Mouse (Mus musculus) hindbrain, embryonic 15.5 days (tissue): ENCODE results near the gene Usp43. TPM values are rescaled to one million over a fixed set of nuclear protein-coding genes. Genes with fewer than 3 reads are reported as not detected.

ENCODE experiments used
- ATAC-seq: fragments of 200-750 bp; cut with Nextera tagmentation; 2 replicates; pipeline ENCODE4 v1.8.0; 2017; ENCODE audit warnings: low read depth, moderate number of reproducible peaks, moderate TSS enrichment; ENCODE audit not compliant: low FRiP score
- H3K27ac ChIP-seq: fragments of 300-500 bp; sonication (generic); replicated peaks from 2 replicates; pipeline ENCODE4 v1.5.1; 2015; ENCODE audit warnings: mild to moderate bottlenecking, inconsistent platforms
- H3K27me3 ChIP-seq: fragments of 300-500 bp; sonication (generic); 2 replicates; pipeline ENCODE4 v1.6.1; 2015; ENCODE audit warnings: control low read depth, inconsistent platforms
- H3K36me3 ChIP-seq: fragments of 300-500 bp; sonication (generic); 2 replicates; pipeline ENCODE4 v1.6.1; 2015; ENCODE audit warnings: control low read depth, inconsistent platforms
- H3K4me1 ChIP-seq: fragments of 300-500 bp; sonication (generic); replicated peaks from 2 replicates; pipeline ENCODE4 v1.6.1; 2015; ENCODE audit warnings: control low read depth, inconsistent platforms
- H3K4me2 ChIP-seq: fragments of 300-500 bp; sonication (generic); 2 replicates; pipeline ENCODE4 v1.6.1; 2015; ENCODE audit warnings: moderate library complexity, mild to moderate bottlenecking, inconsistent platforms
- H3K4me3 ChIP-seq: fragments of 300-500 bp; sonication (generic); 2 replicates; pipeline ENCODE4 v1.5.1; 2015; ENCODE audit warnings: mild to moderate bottlenecking, inconsistent platforms
- H3K9ac ChIP-seq: fragments of 300-500 bp; sonication (generic); 2 replicates; pipeline ENCODE4 v1.6.1; 2015; ENCODE audit warnings: inconsistent platforms
- H3K9me3 ChIP-seq: fragments of 300-500 bp; sonication (generic); 2 replicates; pipeline ENCODE4 v1.6.1; 2016; ENCODE audit warnings: control low read depth, inconsistent platforms
- WGBS: fragments of 180-500 bp; shearing (Covaris S2); methylation state at CpG from one replicate; pipeline ENCODE4 v1.1.7; 2015; 5-methylcytosine and 5-hydroxymethylcytosine counted together
- polyA plus RNA-seq: library from polyadenylated mRNA; unstranded; fragments of >200 nt; fragmentation: Nextera tagmentation; extraction: Ambion mirVana; gene quantifications from 2 replicates; pipeline ENCODE4 v1.2.1, GENCODE M21; 2015

Usp43 gene
- polyA plus RNA-seq, 1 experiment from 2014 or later: 0.97 TPM

DNA sequence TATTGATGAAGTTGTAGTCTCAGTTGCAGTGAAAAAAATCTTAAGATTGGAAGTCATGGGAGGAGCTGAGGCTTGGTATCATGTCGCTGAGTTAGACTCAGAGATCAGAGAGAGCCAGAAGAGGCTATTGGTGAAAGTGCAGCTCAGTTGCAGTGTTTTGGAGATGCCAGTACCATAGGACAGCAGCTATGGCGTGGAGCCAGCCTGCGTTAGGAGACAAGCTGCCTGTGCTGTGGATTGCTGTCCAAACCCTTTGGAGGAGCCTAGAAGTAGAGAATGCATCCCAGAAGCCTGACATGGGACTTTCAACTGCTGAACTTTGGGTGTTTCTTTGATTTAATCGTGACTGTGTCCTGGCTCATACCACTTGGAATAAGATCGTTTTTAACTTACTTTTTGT, 90.1 kb downstream of the Usp43 start:
- Histone ChIP-seq H3K36me3 (no peaks in the 10 kb centered on the region), H3K9me3 (no peaks in the 10 kb centered on the region), H3K4me3 (no peak overlapping the region), H3K4me2 (no peak overlapping the region), H3K27me3 (no peaks in the 10 kb centered on the region), H3K4me1 (no peaks in the 10 kb centered on the region), H3K9ac (no peak overlapping the region), H3K27ac (no peak overlapping the region)
- 82% methylated on average over 5 of the region's 5 CpGs for WGBS
- ATAC-seq: no peak

DNA sequence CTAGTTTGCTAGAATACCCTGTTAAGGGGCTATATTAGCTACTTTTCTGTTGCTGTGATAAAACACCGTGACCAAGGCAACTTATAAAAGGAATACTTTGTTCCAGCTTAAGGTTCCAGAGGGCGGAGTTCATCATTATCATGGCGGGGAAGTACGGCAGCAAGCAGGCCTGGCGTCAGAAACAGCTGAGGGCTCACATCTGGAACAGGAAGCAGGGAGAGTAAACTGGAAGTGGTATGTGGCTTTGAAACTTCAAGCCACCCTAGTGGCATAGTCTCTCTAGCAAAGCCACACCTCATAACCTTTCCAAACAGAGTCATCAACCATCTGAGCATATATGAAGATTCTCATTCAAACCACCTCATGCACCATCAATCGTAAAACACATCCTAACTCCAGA, 92.4 kb downstream of the Usp43 start:
- ATAC-seq: no peak
- 75% methylated on average over 6 of the region's 6 CpGs for WGBS
- no peak overlapping the region for H3K4me3 ChIP-seq

DNA sequence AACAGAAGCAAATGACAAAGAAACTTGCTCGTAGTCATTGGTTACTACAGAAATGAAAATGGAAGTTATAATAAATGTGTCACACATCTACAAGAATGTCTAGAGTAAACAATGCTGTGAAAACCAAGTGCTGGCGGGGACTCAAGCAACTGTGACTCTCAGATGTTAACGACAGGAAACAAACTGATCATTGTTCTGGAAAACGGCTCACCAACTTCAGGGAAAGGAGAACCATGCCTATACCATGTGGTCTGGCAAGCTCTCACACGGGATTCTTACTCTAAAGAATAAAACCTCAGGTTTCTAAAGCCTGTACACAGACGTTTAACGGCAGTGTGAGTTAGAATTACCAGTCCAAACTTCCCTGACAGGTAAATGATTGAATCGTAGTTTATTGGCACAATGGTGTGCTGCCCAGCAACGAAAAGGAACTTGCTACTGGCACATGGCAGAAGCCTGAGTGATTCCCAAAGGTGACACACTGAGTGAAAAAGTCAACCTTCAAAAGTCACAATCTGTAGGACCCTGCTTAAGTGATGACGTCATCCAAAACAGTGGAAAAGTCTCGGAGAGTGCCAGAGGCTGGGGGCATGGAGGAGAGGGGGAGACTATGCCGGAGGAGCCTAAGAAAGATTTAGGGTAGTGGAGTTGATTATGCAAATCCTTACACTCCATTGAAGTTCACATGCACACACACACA, 93.4 kb downstream of the Usp43 start:
- H3K4me3 ChIP-seq: no peak overlapping the region
- no peaks in the 10 kb centered on the region for H3K36me3 ChIP-seq
- H3K27ac ChIP-seq: no peak overlapping the region
- H3K27me3 ChIP-seq: no peaks in the 10 kb centered on the region
- WGBS: 50% methylated on average over 12 of the region's 12 CpGs
- H3K4me2 ChIP-seq: no peak overlapping the region
- no peaks in the 10 kb centered on the region for H3K4me1 ChIP-seq
- H3K9ac ChIP-seq: no peak overlapping the region
- no peak for ATAC-seq
- H3K9me3 ChIP-seq: no peaks in the 10 kb centered on the region

More for the DNA sequence above, 92.4 kb downstream of the Usp43 start:
- Histone ChIP-seq H3K27me3 (no peaks in the 10 kb centered on the region), H3K9me3 (no peaks in the 10 kb centered on the region), H3K4me1 (no peaks in the 10 kb centered on the region), H3K27ac (no peak overlapping the region), H3K9ac (no peak overlapping the region), H3K4me2 (no peak overlapping the region), H3K36me3 (no peaks in the 10 kb centered on the region)

DNA sequence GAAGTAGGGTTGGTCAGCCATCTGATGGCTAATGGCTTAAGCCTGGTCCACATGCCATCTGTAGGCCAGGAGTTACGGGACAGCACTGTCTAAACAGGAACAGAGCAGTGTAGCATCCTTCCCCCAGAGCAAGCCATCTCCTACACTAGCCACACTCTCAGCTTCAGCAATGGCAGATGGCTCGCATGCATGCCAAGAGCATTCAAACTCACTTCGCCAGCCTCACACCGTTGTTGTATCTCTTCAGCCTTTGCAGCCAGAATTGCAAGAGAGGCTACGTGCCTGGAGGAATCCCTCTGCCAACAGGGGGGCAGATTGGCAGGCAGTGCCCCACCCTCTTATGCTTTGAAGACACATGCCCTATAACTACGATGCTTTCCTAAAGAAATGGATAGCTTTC, 100.4 kb downstream of the Usp43 start:
- ATAC-seq: no peak
- Histone ChIP-seq H3K4me1 (peaks cover 3% of the 10 kb centered on the region), H3K4me2 (no peak overlapping the region), H3K36me3 (no peaks in the 10 kb centered on the region), H3K9ac (no peak overlapping the region), H3K9me3 (no peaks in the 10 kb centered on the region), H3K27me3 (no peaks in the 10 kb centered on the region), H3K4me3 (no peak overlapping the region), H3K27ac (no peak overlapping the region)
- 80% methylated on average over 6 of the region's 6 CpGs for WGBS

DNA sequence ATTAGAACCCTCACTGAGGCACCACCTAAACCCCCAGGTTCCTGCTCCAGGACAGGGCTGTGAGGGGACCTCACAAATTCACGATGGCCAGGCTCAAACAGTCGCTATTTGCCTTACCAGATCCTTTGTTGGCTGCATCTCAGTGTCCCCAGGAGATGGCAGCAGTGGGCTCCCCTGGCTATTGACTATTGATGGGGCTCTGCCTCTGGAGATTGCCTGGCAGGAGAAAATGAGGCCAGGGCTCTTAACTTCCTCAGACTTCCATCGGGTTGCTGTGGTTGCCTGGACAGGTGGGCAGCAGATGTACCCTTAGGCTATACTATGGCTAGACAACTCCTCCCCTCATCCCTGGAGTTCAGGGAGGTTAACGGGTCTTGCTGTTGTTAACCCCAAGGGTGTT, 101.7 kb downstream of the Usp43 start:
- no peak overlapping the region for H3K27ac ChIP-seq
- H3K9me3 ChIP-seq: no peaks in the 10 kb centered on the region
- no peak overlapping the region for H3K4me3 ChIP-seq
- no peak overlapping the region for H3K9ac ChIP-seq
- no peak for ATAC-seq
- H3K36me3 ChIP-seq: no peaks in the 10 kb centered on the region
- peak overlapping the region; percentile 52; the same call in 1 of the 2 replicates for H3K4me2 ChIP-seq
- 24% methylated on average over 4 of the region's 4 CpGs for WGBS
- H3K27me3 ChIP-seq: no peaks in the 10 kb centered on the region
- H3K4me1 ChIP-seq: peaks cover 3% of the 10 kb centered on the region

DNA sequence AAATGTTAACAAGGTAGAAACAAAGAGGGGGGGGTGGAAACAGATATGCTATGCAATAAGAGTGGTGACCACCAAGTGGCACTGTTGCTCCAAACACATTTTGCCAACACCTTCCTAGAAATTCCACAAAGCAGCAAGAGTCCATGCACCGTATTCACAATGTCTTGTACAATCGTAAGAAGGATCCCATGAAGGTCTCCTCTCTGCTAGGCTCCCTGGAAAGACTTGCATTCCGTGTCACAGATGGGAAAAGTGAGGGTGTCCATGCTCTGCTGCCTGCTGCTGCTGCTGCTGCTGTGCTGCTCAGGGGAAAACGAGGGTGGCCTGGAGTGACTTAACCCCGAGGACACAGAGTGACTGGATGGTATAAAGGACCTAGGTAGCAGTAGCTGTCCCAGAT, 102.3 kb downstream of the Usp43 start:
- WGBS: 21% methylated on average over 5 of the region's 5 CpGs
- peak overlapping the region; percentile 43; the same call in 1 of the 2 replicates for H3K9ac ChIP-seq

DNA sequence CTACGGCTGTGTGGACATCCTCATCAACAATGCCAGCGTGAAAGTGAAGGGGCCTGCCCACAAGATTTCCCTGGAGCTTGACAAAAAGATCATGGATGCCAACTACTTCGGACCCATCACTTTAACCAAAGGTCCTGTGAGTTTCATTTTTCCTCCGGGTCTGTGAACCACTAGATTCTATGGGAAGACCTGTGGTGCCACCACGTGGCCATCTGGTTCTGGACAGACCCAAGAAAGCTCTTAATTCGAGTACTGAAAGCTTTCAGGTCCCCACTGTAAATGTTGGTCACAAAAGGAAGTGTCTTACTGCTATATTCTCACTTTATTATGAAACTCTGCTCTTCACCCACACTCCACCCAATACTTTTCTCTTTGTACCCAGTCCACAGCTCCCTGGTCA, 110.4 kb downstream of the Usp43 start:
- no peaks in the 10 kb centered on the region for H3K36me3 ChIP-seq
- no peak overlapping the region for H3K27ac ChIP-seq
- H3K4me3 ChIP-seq: no peak overlapping the region
- WGBS: 82% methylated on average over 6 of the region's 6 CpGs
- H3K9ac ChIP-seq: no peak overlapping the region
- H3K9me3 ChIP-seq: no peaks in the 10 kb centered on the region
- H3K4me1 ChIP-seq: no peaks in the 10 kb centered on the region
- no peak for ATAC-seq
- H3K27me3 ChIP-seq: no peaks in the 10 kb centered on the region
- H3K4me2 ChIP-seq: no peak overlapping the region

More for the DNA sequence above, 102.3 kb downstream of the Usp43 start:
- ATAC-seq: no peak
- Histone ChIP-seq H3K4me2 (peak overlapping the region; percentile 52), H3K9me3 (no peaks in the 10 kb centered on the region), H3K36me3 (no peaks in the 10 kb centered on the region), H3K4me3 (peak overlapping the region; percentile 17; the same call in 1 of the 2 replicates), H3K4me1 (peaks cover 3% of the 10 kb centered on the region), H3K27me3 (no peaks in the 10 kb centered on the region), H3K27ac (no peak overlapping the region)

DNA sequence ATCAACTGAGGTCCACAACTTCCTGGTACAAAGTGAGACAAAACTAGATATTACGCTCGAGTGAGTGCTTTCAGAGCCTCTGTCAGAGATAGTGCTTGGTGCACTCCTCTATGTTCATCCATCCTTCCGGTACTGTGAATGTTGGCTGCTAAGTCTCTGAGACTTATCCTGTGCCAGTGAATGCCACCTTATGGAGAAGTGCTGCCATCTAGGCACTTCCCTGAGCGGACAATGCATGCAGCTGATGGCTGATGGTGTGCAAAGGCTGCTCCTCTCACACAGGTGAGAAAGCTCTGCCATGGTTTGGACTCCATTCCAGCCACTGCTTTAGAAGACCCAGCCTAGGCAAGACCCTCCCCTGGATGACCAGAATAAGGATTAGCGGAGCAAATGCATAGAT, 113.9 kb downstream of the Usp43 start:
- no peak overlapping the region for H3K27ac ChIP-seq
- no peaks in the 10 kb centered on the region for H3K4me1 ChIP-seq
- H3K9ac ChIP-seq: no peak overlapping the region
- no peaks in the 10 kb centered on the region for H3K36me3 ChIP-seq
- no peak overlapping the region for H3K4me2 ChIP-seq
- no peaks in the 10 kb centered on the region for H3K27me3 ChIP-seq
- no peak overlapping the region for H3K4me3 ChIP-seq
- H3K9me3 ChIP-seq: no peaks in the 10 kb centered on the region
- 74% methylated on average over 5 of the region's 5 CpGs for WGBS
- ATAC-seq: no peak

DNA sequence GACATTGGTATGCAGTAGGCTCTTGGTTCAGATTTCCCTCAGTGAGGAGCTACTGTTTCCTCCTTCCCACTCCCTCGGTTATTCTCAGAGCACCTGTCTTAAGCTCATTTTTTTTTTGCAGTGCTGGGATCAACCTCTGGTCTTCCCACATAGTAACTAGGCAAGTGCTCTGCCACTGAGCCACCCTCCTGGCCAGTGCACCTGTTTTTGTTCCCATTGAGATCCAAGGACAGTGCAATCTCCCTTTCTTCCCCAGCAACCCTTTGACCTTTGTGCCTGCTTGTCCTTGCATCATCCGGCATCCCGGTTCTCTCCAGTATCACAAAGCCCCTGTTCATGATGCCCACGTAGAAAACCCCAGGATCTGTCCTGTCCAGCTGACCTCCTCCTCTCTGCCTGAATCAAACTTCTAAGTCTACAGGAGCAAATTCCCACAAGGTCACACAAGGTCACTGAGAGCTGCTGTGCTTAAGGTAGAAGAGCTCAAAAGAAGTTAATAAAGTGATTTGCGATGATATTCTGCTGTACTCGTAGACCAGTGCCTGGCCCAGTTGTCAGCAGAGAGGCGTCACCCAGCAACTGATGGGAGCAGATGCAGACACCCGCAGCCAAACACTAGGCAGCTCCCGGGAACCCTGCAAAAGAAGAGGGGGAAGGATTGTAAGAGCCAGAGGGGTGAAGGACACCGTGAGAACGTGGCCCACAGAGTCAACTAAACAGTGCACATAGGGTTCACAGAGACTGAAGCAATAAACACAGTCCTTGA, 114.9 kb downstream of the Usp43 start:
- H3K9me3 ChIP-seq: no peaks in the 10 kb centered on the region
- no peak overlapping the region for H3K27ac ChIP-seq
- no peak overlapping the region for H3K4me3 ChIP-seq
- no peaks in the 10 kb centered on the region for H3K27me3 ChIP-seq
- no peak for ATAC-seq
- no peak overlapping the region for H3K9ac ChIP-seq
- no peaks in the 10 kb centered on the region for H3K36me3 ChIP-seq
- H3K4me2 ChIP-seq: no peak overlapping the region
- no peaks in the 10 kb centered on the region for H3K4me1 ChIP-seq
- WGBS: 86% methylated on average over 11 of the region's 11 CpGs

DNA sequence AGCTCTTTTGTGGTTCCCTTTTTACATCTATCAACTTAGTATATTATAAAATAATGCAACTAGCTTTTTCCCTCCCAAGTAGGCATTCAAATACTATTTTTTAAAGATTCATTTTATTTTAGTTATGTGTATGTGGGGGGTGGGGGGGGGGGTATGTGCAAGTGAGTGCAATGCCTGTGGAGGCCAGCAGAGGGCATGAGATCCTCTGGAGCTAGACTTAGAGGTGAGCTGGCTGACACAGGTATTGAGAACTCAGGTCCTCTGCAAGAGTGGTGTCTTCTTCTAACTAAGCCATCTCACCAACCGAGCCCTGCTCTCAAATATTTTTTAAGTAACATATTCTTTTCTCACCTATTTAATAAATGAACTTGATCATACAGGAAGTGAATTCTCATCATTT, 116.4 kb downstream of the Usp43 start:
- ATAC-seq: no peak
- Histone ChIP-seq H3K9ac (no peak overlapping the region), H3K4me1 (no peaks in the 10 kb centered on the region), H3K4me3 (no peak overlapping the region), H3K9me3 (no peaks in the 10 kb centered on the region), H3K27me3 (no peaks in the 10 kb centered on the region), H3K4me2 (no peak overlapping the region), H3K36me3 (no peaks in the 10 kb centered on the region), H3K27ac (no peak overlapping the region)
- WGBS: 94% methylated on average over 1 of the region's 1 CpGs
